Mouse (Mus musculus) brown adipose tissue, adult 24 weeks (tissue): ENCODE results near the gene Tbc1d17. TPM values are rescaled to one million over a fixed set of nuclear protein-coding genes. Genes with fewer than 3 reads are reported as not detected.
A peak's percentile ranks its signal among the peaks of the same experiment; 100 is the strongest.

Experiments
- H3K27ac ChIP-seq: fragments of 200-500 bp; replicated peaks from 2 replicates; pipeline ENCODE4 v1.5.1; 2012; ENCODE audit warnings: low read depth, mild to moderate bottlenecking, low read length
- H3K4me1 ChIP-seq: fragments of 200-500 bp; 2 replicates; pipeline ENCODE4 v1.6.1; 2012; ENCODE audit warnings: low read length, mixed read lengths; ENCODE audit not compliant: control insufficient read depth, insufficient read depth, insufficient read length
- H3K4me3 ChIP-seq: fragments of 200-500 bp; 2 replicates; pipeline ENCODE4 v1.5.1; 2012; ENCODE audit warnings: low read depth, mild to moderate bottlenecking, low read length, moderate library complexity; ENCODE audit not compliant: insufficient read depth
- polyA plus RNA-seq: library from polyadenylated mRNA; stranded (reverse); fragments of >200 nt; gene quantifications from 2 replicates; pipeline ENCODE4 v1.2.4, GENCODE M21; 2012; ENCODE audit not compliant: missing spikeins, insufficient read depth, insufficient read length

Tbc1d17 gene
- polyA plus RNA-seq, result 24.5 and 28.2 TPM in 2 replicates

- Histone ChIP-seq H3K27ac (peak within 1 kb of the TSS; percentile 96), H3K4me3 (peak within 1 kb of the TSS; percentile 75), H3K4me1 (peaks cover 5% of the 10 kb centered on the region)
Measured at GRCm38 (mm10) chr7:44848561-44849415, at the start of gene Tbc1d17, which contains the start of gene Akt1s1. TSS of gene Tbc1d17 (minus strand) at chr7:44849079. TSS of gene Akt1s1 (plus strand) at chr7:44848991.

GRCm38 (mm10) chr7:44898607-44899006 lies 49.7 kb upstream of the Tbc1d17 start:
- Histone ChIP-seq H3K4me1 (peaks cover 7% of the 10 kb centered on the region), H3K4me3 (no peak overlapping the region), H3K27ac (no peak overlapping the region)

- H3K4me3 ChIP-seq, result peak overlapping the region; percentile 70
- peak overlapping the region; percentile 37; the same call in 1 of the 2 replicates for H3K27ac ChIP-seq
- H3K4me1 ChIP-seq, result peaks cover 8% of the 10 kb centered on the region
Measured at GRCm38 (mm10) chr7:44896499-44896898, 47.6 kb upstream of the Tbc1d17 start.

- Histone ChIP-seq H3K4me1 (peaks cover 11% of the 10 kb centered on the region), H3K27ac (peak within 1 kb of the TSS; percentile 48), H3K4me3 (peak within 1 kb of the TSS; percentile 70)
Measured at GRCm38 (mm10) chr7:44895593-44896434, 46.9 kb upstream of the Tbc1d17 start, which contains the start of gene Fuz. TSS of gene Fuz (plus strand) at chr7:44896079.

GRCm38 (mm10) chr7:44895206-44895592 lies 46.3 kb upstream of the Tbc1d17 start:
- H3K27ac ChIP-seq, result peak overlapping the region; percentile 12; the same call in 1 of the 2 replicates
- H3K4me3 ChIP-seq, result 0 out of 2 replicates have a peak overlapping the region, but pooled peaks have one; percentile 70
- peaks cover 11% of the 10 kb centered on the region for H3K4me1 ChIP-seq

GRCm38 (mm10) chr7:44894175-44894574 lies 45.3 kb upstream of the Tbc1d17 start:
- Histone ChIP-seq H3K4me3 (no peak overlapping the region), H3K4me1 (peaks cover 11% of the 10 kb centered on the region), H3K27ac (no peak overlapping the region)

- H3K4me3 ChIP-seq, result peak overlapping the region; percentile 9; the same call in 1 of the 2 replicates
- H3K27ac ChIP-seq, result no peak overlapping the region
- H3K4me1 ChIP-seq, result peaks cover 11% of the 10 kb centered on the region
Measured at GRCm38 (mm10) chr7:44893197-44893596, 44.3 kb upstream of the Tbc1d17 start.

- Histone ChIP-seq H3K4me1 (peaks cover 11% of the 10 kb centered on the region), H3K27ac (peak within 1 kb of the TSS; percentile 96)
Measured at GRCm38 (mm10) chr7:44892276-44892921, 43.5 kb upstream of the Tbc1d17 start, which contains the start of gene Med25. TSS of gene Med25 (minus strand) at chr7:44892712.

GRCm38 (mm10) chr7:44891611-44892010 lies 42.7 kb upstream of the Tbc1d17 start:
- peaks cover 9% of the 10 kb centered on the region for H3K4me1 ChIP-seq
- H3K4me3 ChIP-seq, result peak overlapping the region; percentile 67
- H3K27ac ChIP-seq, result no peak overlapping the region

More at GRCm38 (mm10) chr7:44892276-44892921, 43.5 kb upstream of the Tbc1d17 start, which contains the start of gene Med25:
- peak within 1 kb of the TSS; percentile 67 for H3K4me3 ChIP-seq

- Histone ChIP-seq H3K4me1 (peaks cover 6% of the 10 kb centered on the region; the same call in 1 of the 2 replicates), H3K27ac (no peak overlapping the region), H3K4me3 (peak overlapping the region; percentile 1; the same call in 1 of the 2 replicates)
Measured at GRCm38 (mm10) chr7:44890737-44891136, 41.9 kb upstream of the Tbc1d17 start.

GRCm38 (mm10) chr7:44890180-44890579 lies 41.3 kb upstream of the Tbc1d17 start:
- no peak overlapping the region for H3K27ac ChIP-seq
- H3K4me1 ChIP-seq, result peaks cover 6% of the 10 kb centered on the region; the same call in 1 of the 2 replicates
- no peak overlapping the region for H3K4me3 ChIP-seq

- no peak overlapping the region for H3K4me3 ChIP-seq
- peaks cover 6% of the 10 kb centered on the region; the same call in 1 of the 2 replicates for H3K4me1 ChIP-seq
- H3K27ac ChIP-seq, result no peak overlapping the region
Measured at GRCm38 (mm10) chr7:44888256-44889105, 39.6 kb upstream of the Tbc1d17 start.

GRCm38 (mm10) chr7:44886964-44887363 lies 38.1 kb upstream of the Tbc1d17 start:
- Histone ChIP-seq H3K27ac (no peak overlapping the region), H3K4me1 (peaks cover 6% of the 10 kb centered on the region; the same call in 1 of the 2 replicates)

GRCm38 (mm10) chr7:44884637-44885036 lies 35.8 kb upstream of the Tbc1d17 start:
- Histone ChIP-seq H3K4me1 (no peaks in the 10 kb centered on the region), H3K4me3 (no peak overlapping the region), H3K27ac (no peak overlapping the region)

More at GRCm38 (mm10) chr7:44886964-44887363, 38.1 kb upstream of the Tbc1d17 start:
- H3K4me3 ChIP-seq, result no peak overlapping the region
